Mouse (Mus musculus) heart, postnatal 10 days (tissue): ENCODE measurements at regions not wholly inside any gene's neighbourhood (a gene's known extent, or its start where the extent isn't known, plus 50 kb on each side); places are given as distances from the start of the nearest gene placed in this dataset.
A peak's percentile ranks its signal among the peaks of the same experiment; 100 is the strongest.

Experiments
- DNase-seq, 2 experiments: peaks; one replicate each; pipeline ENCODE4 v3.0.0; 2021
- intact Hi-C: fragments of 180-260 bp; cut with DNase I; formaldehyde crosslinking; loops from one replicate; pipeline ENCODE4 v1.15.1; 2025

DNA sequence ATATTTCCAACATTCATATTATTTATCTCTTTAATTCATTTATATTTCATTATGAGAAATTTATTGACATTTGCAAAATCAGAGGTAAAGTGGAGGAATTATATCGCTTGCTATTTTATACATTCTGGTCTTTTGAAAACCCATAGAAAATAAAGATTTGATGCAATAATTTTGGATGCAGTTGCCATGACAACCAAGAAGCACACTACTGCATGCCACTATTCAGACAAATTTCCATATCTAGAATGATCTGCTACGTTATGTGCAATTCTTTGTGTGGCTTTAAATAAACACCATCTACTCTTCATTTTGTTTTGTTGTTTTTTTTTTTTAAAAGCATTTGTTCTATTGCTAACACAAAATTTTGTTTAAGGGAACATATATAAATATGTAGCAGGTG is 474.4 kb downstream of the Pcdh18 start:
- intact Hi-C loops = no loop called here

DNA sequence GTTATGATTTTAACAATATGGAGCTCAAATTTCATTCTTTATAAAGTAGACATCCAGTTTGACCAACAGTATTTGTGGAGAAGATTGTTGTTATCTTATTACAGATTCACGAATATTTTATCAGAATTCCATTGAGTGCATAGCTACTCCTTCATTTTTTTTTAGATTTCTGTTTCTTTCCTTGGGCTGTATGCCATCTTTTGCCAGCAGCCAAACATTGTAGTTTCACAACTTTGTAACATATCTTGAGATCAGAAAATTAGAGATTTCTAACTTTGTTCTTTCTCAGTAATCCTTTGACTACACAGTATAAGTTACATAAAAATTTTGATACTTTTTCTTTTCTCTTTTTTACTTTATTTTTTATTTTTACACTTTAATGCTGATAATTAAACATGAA is 478.8 kb downstream of the Pcdh18 start:
- intact Hi-C loops = no loop called here

More for the DNA sequence above, 474.4 kb downstream of the Pcdh18 start:
- DNase-seq = no peak

DNA sequence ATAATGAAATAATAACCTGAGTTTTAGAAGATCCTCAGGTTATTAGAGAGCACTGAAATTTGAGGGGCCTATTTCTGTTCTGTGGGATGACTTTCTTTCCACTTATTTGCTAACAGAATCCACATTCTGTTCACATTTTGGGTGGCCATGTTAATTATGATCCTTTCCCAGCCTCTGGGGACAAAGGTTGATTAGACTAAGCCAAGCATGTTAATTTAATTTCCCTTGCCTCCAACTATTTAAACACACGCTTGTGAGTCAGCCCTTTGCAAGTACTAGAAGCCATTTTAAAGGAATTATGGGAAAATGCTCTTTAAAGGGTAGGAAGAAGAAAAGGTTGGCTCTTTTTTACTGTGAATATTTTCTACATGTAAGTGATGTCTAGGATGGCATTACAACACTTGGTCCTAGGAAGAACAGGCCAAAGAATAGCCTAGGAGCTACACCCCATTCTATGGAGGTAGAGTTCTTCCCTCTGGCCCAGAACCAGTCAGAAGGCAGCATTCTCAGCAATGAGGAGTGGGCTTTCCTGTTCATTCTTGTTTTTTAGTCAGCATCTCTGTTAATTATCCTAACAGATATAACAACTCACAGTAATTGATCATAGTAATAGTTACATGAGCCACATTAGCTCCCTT is 482.7 kb downstream of the Pcdh18 start:
- intact Hi-C loops = no loop called here
- DNase-seq = no peak

More for the DNA sequence above, 478.8 kb downstream of the Pcdh18 start:
- DNase-seq = no peak

DNA sequence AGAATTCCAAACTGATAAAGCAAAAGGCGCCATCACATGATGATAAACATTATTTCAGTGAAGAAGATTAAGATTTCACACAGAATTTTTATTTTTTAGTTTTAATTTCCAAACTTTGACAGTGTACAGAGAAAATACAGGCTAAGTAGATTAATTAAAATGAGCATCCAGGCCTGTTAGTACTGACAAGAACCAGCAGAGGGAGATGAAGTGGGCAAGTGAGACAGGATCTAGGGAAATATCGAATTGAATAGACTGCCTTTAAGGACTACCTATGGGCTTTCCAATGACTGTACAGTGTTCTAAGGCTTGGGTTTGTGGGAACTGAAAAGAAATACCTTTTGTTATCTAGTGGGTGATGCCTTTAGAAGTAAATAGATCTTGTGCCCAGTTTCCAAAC is 491.1 kb downstream of the Pcdh18 start:
- DNase-seq = peak; percentile 19 to 29
- intact Hi-C loops = loop anchor here (10.0 kb wide), 1 partner anchor 489 kb away; the partner anchor contains the start of gene Pcdh18
